Mouse (Mus musculus) cerebellum, adult (tissue): ENCODE measurements at regions not wholly inside any gene's neighbourhood (a gene's known extent, or its start where the extent isn't known, plus 50 kb on each side); places are given as distances from the start of the nearest gene placed in this dataset.

Experiments used
- ATAC-seq: cut with Nextera tagmentation; 2 replicates; pipeline ENCODE4 v1.9.2; 2017; ENCODE audit warnings: mild to moderate bottlenecking, moderate library complexity, mixed read lengths; ENCODE audit not compliant: insufficient number of reproducible peaks, low FRiP score, low TSS enrichment

DNA sequence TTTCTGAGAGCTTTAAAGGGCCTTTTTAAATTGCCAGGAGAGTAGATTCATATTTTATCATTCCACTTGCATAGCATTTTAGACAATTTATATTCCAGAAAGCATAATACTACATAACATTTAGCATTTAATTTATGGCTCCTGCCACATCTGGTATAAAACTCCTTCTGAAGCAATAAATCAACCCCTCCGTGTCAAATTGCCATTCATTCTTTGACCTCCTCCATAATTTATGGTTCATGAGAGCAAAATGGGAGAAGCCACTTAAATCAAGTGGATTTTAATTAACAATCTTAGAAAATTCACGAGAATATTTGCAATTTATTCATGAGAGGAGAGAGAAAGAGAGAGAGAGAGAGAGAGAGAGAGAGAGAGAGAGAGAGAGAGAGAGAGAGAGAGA is 132.4 kb upstream of the Nrsn1 start:
- ATAC-seq: no peak

DNA sequence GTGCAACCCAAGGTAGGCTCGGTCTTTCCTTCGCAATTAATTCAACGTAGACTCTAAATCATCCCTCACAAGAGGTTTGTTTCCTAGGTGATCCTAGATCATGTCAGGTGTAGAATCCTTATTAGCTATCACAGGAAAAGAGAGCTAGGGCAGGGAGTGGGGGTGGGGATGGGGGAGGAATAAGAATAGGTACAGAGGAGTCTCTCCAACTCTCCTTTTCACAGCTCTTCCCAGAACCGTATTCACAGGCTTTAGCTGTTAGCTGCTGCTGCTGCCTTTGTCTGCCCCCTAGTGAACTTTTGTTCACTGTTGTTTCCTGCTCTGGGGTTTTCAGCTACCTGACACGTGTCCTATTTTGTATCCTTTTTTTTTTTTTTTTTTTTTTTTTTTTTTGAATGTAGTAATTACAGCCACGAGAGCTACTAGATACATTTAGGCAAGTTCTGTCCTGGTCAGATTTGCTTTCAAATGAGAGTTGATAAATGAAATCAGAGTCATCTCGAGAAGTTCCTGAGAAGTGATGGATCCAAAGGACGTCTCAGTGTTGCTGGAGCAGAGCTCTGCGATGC is 131.7 kb upstream of the Nrsn1 start:
- no peak for ATAC-seq

DNA sequence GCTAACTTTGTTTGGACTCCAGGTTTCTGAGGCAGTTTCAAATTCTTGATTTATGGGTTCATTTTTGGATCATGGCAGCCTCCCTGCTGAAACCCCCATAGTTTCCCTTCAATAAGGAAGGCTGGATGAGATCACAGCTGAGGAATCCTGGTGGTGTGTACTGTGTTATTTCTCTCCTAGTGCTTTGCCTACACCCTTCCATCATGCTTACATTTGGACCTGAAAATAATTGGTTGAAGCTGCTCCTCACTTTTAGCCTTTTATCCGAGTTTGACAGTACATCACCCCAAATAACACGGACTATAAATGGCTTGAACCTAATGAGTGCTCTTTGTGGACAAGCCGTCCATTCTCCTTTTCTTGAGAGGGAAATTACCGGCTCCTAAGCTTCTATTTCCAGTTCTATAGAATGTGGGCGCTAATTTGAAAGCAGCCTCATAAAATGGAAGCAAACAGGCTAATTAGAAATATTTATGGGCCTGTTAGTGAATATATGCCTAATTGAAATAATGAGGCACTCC is 122.5 kb upstream of the Nrsn1 start:
- no peak for ATAC-seq

DNA sequence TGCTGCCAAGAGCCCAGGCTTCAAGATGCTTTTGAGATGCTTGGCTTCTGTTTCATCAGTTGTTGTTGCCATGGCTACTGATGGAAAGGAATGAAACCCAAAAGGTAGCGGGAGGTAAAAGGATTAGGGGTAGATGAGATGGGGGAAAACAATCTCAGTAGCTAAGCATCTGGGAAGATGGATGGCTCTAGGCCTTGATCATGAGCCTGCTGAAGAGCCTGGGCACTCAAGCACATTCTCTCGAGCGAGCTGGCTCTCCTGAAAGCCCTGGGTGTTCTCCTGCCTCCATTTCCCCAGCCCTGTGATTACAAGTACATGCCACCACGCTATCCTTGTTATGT is 92.3 kb upstream of the Nrsn1 start:
- ATAC-seq: no peak

DNA sequence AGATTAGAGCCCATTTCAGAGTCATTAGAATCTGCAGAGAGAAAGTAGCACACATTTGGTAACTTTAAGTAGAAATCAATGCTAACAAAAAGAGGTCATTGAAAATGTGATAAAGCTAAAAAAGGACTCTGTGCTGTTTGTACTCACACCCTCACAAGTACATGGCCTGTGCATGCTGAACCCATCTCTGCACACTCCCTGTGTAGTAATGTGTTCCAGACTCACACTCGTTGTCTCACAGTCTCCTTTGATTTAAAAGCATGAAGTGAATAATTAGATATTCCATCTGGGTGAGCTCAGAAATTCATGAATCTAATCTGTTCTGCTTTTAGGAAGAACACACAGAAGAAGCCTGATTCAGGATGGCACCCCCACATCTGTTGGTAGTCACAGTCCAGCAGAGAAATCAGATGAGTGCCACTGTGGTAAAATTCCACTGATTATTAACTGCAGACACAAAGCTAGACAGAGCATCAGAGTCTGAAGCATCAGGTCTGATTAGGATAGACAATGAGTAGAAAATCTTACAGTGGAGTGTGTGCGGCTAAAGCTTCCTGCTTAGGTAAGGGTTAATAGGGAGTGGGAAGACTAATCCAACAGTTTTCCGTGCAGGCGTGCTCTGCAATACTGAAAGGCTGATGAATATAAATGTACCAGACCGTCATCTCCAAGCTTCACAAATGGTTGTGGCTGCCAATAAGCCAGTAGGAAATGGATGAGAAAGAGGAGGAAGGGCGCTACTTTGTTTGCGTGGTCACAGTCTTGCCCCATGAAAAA is 91.7 kb upstream of the Nrsn1 start:
- no peak for ATAC-seq

DNA sequence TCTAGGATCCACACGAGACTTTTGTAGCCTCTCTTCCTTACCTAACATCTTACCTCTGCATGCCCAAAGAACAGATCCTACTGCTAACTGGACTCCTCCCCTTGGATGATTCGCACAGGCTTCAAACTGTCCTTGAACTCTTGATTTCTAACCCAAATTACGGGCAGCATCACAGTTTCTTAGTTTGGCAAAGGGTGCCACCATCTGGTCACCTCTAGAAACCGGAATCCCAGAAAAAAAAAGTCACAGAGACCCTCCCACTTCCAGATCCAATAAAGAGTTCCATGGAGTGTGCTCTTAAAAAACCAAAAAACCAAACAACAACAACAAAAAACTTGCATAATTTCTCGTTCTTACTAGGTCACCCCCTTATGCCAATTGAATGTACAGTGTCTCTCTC is 77.3 kb upstream of the Nrsn1 start:
- ATAC-seq: no peak

DNA sequence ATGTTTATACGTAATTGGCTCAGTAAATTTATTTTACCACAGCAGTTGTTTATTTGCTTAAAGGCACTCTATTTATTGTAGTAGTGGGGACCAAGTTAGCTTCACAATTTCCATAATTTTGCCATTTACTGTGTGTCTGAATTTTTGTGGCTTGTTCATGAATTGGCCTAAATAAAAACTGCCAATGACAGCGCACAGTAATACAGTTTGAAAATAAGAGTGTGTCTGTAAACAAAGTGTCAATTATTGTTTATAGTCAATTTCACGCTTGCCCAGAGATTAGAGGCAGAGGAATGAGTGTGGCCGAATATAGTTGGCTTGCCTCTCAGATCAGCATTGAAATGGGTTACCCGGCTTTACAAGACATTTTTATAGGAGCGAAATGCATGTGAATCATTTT is 73.0 kb upstream of the Nrsn1 start:
- no peak for ATAC-seq

DNA sequence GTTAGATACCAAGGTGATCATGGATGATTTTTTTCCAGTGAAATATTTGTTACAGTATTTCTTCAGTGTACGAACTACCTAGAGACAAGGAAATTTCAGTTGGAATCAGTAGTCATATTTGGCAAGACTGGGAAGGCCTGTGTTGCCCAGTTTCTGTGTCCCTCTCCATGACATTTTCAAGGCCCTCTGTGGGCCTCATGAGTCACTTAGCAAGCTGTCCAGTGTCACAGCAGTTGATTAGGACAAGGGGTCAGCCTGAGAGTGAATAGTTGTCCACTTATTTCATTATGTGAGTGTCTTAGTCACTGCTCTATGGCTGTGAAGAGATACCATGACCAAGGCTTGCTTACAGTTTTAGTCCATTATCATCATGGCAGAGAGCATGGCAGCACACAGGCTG is 71.5 kb upstream of the Nrsn1 start:
- ATAC-seq: no peak

DNA sequence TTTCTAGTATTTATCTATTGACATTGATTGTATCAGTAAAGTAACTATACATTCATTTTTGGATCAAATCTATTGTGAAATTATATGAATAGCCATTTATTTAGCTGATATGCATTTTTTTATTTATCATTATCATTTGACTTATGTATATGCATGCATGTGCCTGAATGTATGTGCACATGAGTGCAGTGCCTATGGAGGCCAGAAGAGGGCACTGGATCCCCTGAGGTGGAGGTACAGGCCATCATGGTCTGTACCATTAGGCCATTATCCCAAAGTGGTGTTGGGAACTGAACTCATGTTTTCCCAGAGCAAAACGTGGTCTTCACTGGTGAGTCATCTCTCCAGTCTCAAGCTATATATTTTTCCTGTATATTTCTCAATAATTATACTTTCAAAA is 63.5 kb upstream of the Nrsn1 start:
- no peak for ATAC-seq
